Mouse (Mus musculus) brain, embryonic 14.5 days (tissue): ENCODE data around the gene Insl3.

Source experiments
- CTCF ChIP-seq: fragments of 200-500 bp; IDR thresholded peaks from 2 replicates; pipeline ENCODE4 v1.5.1; 2012; ENCODE audit warnings: inconsistent platforms, mild to moderate bottlenecking, moderate library complexity, borderline replicate concordance; ENCODE audit not compliant: insufficient read depth, insufficient read length; ENCODE audit errors: extremely low read depth
- POLR2A ChIP-seq: fragments of 200-500 bp; IDR thresholded peaks from 2 replicates; pipeline ENCODE4 v1.6.1; 2012; ENCODE audit warnings: mild to moderate bottlenecking, inconsistent platforms, borderline replicate concordance; ENCODE audit not compliant: poor library complexity, insufficient read depth, insufficient read length, severe bottlenecking; ENCODE audit errors: extremely low read depth

GRCm38 (mm10) chr8:71659751-71660150, 29.3 kb upstream of the Insl3 start:
- TF ChIP-seq CTCF (no peak), POLR2A (no peak)
